16 mouse cellular contexts compared by ENCODE assay signal in genomic region chr8:114634151-114634550, GRCm38 (mm10).
"Had no signal": no experiment of that assay in that cellular context is flagged by ENCODE, and none has a peak within 500 bp of the region (broad histone marks: within the 10 kb centered on the region; RNA-seq: fewer than 3 reads in every experiment).

No protein-coding gene starts in this region.

- DNase-seq: kidney, postnatal 4 days; layer of hippocampus, adult 9-11 months; liver, embryonic 13.5 days; lung, adult 2 months; lung, postnatal 14 days; lung, postnatal 4 days; right cerebral cortex, adult 18-20 months; right cerebral cortex, postnatal 14 days; right cerebral cortex, postnatal 4 days; thymus, postnatal 25 days had no signal

- H3K9me3 ChIP-seq: liver, embryonic 13.5 days; midbrain, embryonic 12.5 days; midbrain, embryonic 15.5 days; neural tube, embryonic 12.5 days; neural tube, embryonic 15.5 days; stomach, embryonic 15.5 days had no signal

- H3K9ac ChIP-seq: liver, embryonic 13.5 days; midbrain, embryonic 12.5 days; midbrain, embryonic 15.5 days; neural tube, embryonic 12.5 days; neural tube, embryonic 15.5 days; stomach, embryonic 15.5 days had no signal

- H3K27me3 ChIP-seq: liver, embryonic 13.5 days; midbrain, embryonic 15.5 days; neural tube, embryonic 12.5 days; neural tube, embryonic 15.5 days; stomach, embryonic 15.5 days had no signal

- H3K4me1 ChIP-seq: liver, embryonic 13.5 days; midbrain, embryonic 15.5 days; neural tube, embryonic 12.5 days; neural tube, embryonic 15.5 days; stomach, embryonic 15.5 days had no signal

- H3K36me3 ChIP-seq: liver, embryonic 13.5 days; midbrain, embryonic 12.5 days; midbrain, embryonic 15.5 days; neural tube, embryonic 12.5 days; neural tube, embryonic 15.5 days; stomach, embryonic 15.5 days had no signal

- ATAC-seq: midbrain, embryonic 15.5 days had no signal

- H3K4me3 ChIP-seq: layer of hippocampus, adult 2 months; liver, embryonic 13.5 days; midbrain, embryonic 12.5 days; midbrain, embryonic 15.5 days; neural tube, embryonic 12.5 days; neural tube, embryonic 15.5 days; stomach, embryonic 15.5 days had no signal

- H3K27ac ChIP-seq: layer of hippocampus, adult 2 months; liver, embryonic 13.5 days; midbrain, embryonic 12.5 days; midbrain, embryonic 15.5 days; neural tube, embryonic 12.5 days; neural tube, embryonic 15.5 days; stomach, embryonic 15.5 days had no signal
